Mouse (Mus musculus): ENCODE data around the gene Ntmt1. TPM values are rescaled to one million over a fixed set of nuclear protein-coding genes. Genes with fewer than 3 reads are reported as not detected.
A peak's percentile ranks its signal among the peaks of the same experiment; 100 is the strongest.

The Ntmt1 gene
- polyA plus RNA-seq, 1 experiment from 2014 or later, result 102 TPM

DNA sequence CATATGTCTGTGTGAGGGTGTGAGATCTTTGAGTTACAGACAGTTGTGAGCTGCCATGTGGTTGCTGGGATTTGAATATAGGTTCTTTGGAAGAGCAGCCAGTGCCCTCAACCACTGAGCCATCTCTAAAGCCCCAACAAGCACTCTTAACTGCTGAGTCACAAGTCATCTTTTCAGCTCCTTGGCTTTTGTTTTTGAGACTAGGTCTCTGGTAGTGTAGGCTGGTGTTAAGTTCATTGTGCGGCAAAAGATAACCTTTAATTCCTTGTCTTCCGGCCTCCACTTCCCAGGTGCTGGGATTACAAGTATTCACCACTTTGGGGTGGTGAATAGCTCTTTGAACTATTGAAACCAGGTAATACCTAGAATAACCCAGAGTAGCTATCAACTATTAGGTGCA, 1.6 kb upstream of the Ntmt1 start:
- Histone ChIP-seq H3K4me3 (ENCODE audit: low read depth, low read length) (no peak overlapping the region), H3K27me3 (ENCODE audit: control insufficient read depth, insufficient read depth, low read length) (peaks cover 9% of the 10 kb centered on the region), H3K9me3 (ENCODE audit: control insufficient read depth, low read length) (no peaks in the 10 kb centered on the region), H3K4me1 (replicated peaks; ENCODE audit: control insufficient read depth, insufficient read depth, low read length) (peaks cover 16% of the 10 kb centered on the region; the same call in 1 of the 2 replicates), H3K4me2 (ENCODE audit: low read depth, low read length, severe bottlenecking) (no peak overlapping the region), H3K9ac (ENCODE audit: low read length) (no peak overlapping the region), H3K36me3 (ENCODE audit: control insufficient read depth, insufficient read depth, low read length) (no peaks in the 10 kb centered on the region), H3K27ac (ENCODE audit: low read depth, low read length) (no peak overlapping the region)
- DNase-seq (ENCODE audit: low spot score) (no peak), ATAC-seq (replicated peaks; ENCODE audit: low FRiP score) (no peak)
- 94% methylated on average over 2 of the region's 2 CpGs for WGBS

DNA sequence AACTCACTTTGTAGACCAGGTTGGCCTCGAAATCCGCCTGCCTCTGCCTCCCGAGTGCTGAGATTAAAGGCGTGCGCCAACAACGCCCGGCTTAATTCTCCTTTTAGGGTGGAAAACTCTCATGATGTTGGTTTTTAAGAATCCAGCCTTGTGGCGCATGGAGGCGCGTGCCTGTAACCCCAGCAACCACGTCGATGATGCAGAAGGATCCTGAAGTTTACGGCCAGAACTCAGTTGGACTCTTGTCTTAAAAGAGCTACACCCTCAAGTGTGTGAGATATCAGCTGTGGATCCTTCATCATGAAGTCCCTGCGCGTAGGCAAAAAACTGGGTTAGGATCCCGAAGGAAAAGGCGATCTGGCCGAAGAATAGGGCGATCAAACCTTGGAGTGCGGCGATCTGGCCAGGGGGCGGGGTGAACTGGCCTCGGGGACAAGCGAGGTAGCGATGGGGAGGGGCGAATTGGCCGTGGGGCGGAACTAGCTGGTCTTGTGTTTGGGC, 429 bp upstream of the Ntmt1 start:
- Histone ChIP-seq H3K36me3 (ENCODE audit: control insufficient read depth, insufficient read depth, low read length) (no peaks in the 10 kb centered on the region; the same call in 1 of the 2 replicates), H3K27me3 (ENCODE audit: control insufficient read depth, insufficient read depth, low read length) (peaks cover under 1% of the 10 kb centered on the region), H3K4me3 (ENCODE audit: low read depth, low read length) (peak overlapping the region; percentile 86), H3K9ac (ENCODE audit: low read length) (peak overlapping the region; percentile 65), H3K4me1 (replicated peaks; ENCODE audit: control insufficient read depth, insufficient read depth, low read length) (peaks cover 11% of the 10 kb centered on the region; the same call in 1 of the 2 replicates), H3K9me3 (ENCODE audit: control insufficient read depth, low read length) (no peaks in the 10 kb centered on the region), H3K27ac (ENCODE audit: low read depth, low read length) (peak overlapping the region; percentile 31; the same call in 1 of the 2 replicates), H3K4me2 (ENCODE audit: low read depth, low read length, severe bottlenecking) (peak overlapping the region; percentile 95)
- DNase-seq (ENCODE audit: low spot score) (peak; percentile 72), ATAC-seq (replicated peaks; ENCODE audit: low FRiP score) (no peak; the same call in 1 of the 2 replicates)
- 6% methylated on average over 28 of the region's 28 CpGs for WGBS

DNA sequence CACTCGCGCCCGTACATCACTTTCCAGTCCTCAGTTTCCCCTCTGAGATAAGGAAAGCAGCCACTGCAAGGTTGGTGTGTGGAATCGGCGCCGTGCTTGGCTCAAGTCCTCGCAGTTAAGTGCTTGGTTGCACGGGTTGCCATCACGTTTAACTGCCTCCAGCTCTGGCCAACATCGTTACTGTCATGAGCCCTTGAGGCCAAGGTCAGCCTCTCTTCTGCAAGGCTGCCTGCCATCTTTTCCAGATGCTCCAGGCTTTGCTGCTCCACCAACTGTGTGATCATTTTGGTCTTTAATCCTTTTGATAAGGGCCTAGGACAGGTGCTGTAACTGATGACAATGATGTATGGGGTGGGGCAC, 650 bp downstream of the Ntmt1 start:
- Histone ChIP-seq H3K36me3 (ENCODE audit: control insufficient read depth, insufficient read depth, low read length) (no peaks in the 10 kb centered on the region; the same call in 1 of the 2 replicates), H3K27me3 (ENCODE audit: control insufficient read depth, insufficient read depth, low read length) (no peaks in the 10 kb centered on the region), H3K9ac (ENCODE audit: low read length) (peak overlapping the region; percentile 92), H3K4me1 (replicated peaks; ENCODE audit: control insufficient read depth, insufficient read depth, low read length) (peaks cover 11% of the 10 kb centered on the region; the same call in 1 of the 2 replicates), H3K9me3 (ENCODE audit: control insufficient read depth, low read length) (no peaks in the 10 kb centered on the region), H3K27ac (ENCODE audit: low read depth, low read length) (peak overlapping the region; percentile 71; the same call in 1 of the 2 replicates), H3K4me2 (ENCODE audit: low read depth, low read length, severe bottlenecking) (peak overlapping the region; percentile 95), H3K4me3 (ENCODE audit: low read depth, low read length) (peak overlapping the region; percentile 86)
- WGBS, result 6% methylated on average over 10 of the region's 10 CpGs
- no peak for DNase-seq (ENCODE audit: low spot score)
- peak; percentile 10; the same call in 1 of the 2 replicates for ATAC-seq (replicated peaks; ENCODE audit: low FRiP score)

DNA sequence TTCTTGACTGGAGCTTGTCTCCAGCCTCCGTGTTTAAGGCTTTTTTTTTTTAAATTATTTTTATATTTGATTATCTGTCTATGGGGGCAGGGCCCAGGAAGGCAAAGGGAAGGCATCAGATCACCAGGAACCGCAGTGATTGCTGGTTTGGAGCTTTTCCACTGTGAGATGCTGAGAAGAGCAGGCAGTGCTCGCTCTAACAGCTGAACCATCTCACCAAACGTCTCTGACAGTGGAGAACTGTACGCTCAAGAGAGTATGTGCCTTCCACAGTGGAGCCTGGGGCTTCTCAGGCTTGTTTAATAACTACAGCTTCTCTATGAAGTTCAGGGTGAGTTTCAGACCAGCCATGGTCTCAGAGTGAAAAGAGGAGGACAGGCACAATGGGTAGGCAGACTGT, 1.9 kb downstream of the Ntmt1 start:
- DNase-seq (ENCODE audit: low spot score) (no peak), ATAC-seq (replicated peaks; ENCODE audit: low FRiP score) (no peak)
- WGBS, result 91% methylated on average over 5 of the region's 5 CpGs
- peaks cover 6% of the 10 kb centered on the region for H3K36me3 ChIP-seq (ENCODE audit: control insufficient read depth, insufficient read depth, low read length)
- peak overlapping the region; percentile 29; the same call in 1 of the 2 replicates for H3K4me2 ChIP-seq (ENCODE audit: low read depth, low read length, severe bottlenecking)
- no peak overlapping the region for H3K9ac ChIP-seq (ENCODE audit: low read length)
- H3K4me1 ChIP-seq (replicated peaks; ENCODE audit: control insufficient read depth, insufficient read depth, low read length), result peaks cover 11% of the 10 kb centered on the region; the same call in 1 of the 2 replicates
- H3K4me3 ChIP-seq (ENCODE audit: low read depth, low read length), result no peak overlapping the region
- H3K27ac ChIP-seq (ENCODE audit: low read depth, low read length), result no peak overlapping the region
- no peaks in the 10 kb centered on the region for H3K27me3 ChIP-seq (ENCODE audit: control insufficient read depth, insufficient read depth, low read length)
- H3K9me3 ChIP-seq (ENCODE audit: control insufficient read depth, low read length), result no peaks in the 10 kb centered on the region

DNA sequence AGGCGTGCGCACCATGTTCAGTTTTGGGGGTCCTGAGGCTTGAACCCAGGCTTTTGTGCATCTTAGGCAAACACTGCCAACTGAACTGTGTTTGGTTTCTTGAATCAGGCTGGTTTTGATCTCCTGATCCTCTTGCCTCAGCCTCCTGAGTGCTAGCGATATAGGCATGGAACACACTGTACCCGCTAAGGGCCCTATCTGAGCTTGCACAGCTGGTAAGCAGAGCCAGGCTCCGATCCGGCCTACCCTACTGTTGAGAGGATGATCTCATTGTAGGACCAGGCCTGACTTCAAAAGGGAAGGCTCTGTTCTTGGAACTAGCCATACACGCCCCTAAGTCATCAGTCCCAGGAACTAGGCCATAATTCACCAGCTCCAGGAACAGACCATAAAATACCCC, 2.9 kb downstream of the Ntmt1 start:
- Histone ChIP-seq H3K27ac (ENCODE audit: low read depth, low read length) (no peak overlapping the region), H3K27me3 (ENCODE audit: control insufficient read depth, insufficient read depth, low read length) (no peaks in the 10 kb centered on the region), H3K4me1 (replicated peaks; ENCODE audit: control insufficient read depth, insufficient read depth, low read length) (peaks cover 11% of the 10 kb centered on the region; the same call in 1 of the 2 replicates), H3K4me3 (ENCODE audit: low read depth, low read length) (no peak overlapping the region), H3K4me2 (ENCODE audit: low read depth, low read length, severe bottlenecking) (no peak overlapping the region), H3K9me3 (ENCODE audit: control insufficient read depth, low read length) (no peaks in the 10 kb centered on the region), H3K9ac (ENCODE audit: low read length) (no peak overlapping the region), H3K36me3 (ENCODE audit: control insufficient read depth, insufficient read depth, low read length) (peaks cover 7% of the 10 kb centered on the region)
- 92% methylated on average over 7 of the region's 7 CpGs for WGBS
- no peak for DNase-seq (ENCODE audit: low spot score)
- ATAC-seq (replicated peaks; ENCODE audit: low FRiP score), result no peak

DNA sequence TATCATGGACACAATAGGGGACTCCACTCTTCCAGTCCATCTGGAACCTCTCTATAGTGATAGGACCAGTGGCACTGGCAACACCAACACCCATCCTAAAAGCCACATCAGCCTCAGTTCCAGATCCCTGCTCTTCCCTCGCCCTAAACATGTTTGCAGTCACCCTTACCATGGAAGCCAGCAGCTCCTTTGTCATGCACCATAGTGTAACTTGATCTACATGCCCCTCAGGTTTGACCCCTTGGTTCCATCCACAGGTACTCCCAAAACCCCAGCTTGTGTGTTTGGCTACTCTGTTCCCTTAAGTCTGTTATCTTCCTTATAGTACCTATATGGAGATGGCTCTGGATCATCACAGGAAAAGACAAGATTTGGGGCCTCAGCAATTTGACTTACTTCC, 8.8 kb downstream of the Ntmt1 start:
- H3K27ac ChIP-seq (ENCODE audit: low read depth, low read length), result no peak overlapping the region
- no peaks in the 10 kb centered on the region for H3K27me3 ChIP-seq (ENCODE audit: control insufficient read depth, insufficient read depth, low read length)
- no peak overlapping the region for H3K9ac ChIP-seq (ENCODE audit: low read length)
- peaks cover 4% of the 10 kb centered on the region; the same call in 1 of the 2 replicates for H3K9me3 ChIP-seq (ENCODE audit: control insufficient read depth, low read length)
- H3K4me3 ChIP-seq (ENCODE audit: low read depth, low read length), result no peak overlapping the region
- ATAC-seq (replicated peaks; ENCODE audit: low FRiP score) (no peak), DNase-seq (ENCODE audit: low spot score) (no peak)
- no peaks in the 10 kb centered on the region for H3K4me1 ChIP-seq (replicated peaks; ENCODE audit: control insufficient read depth, insufficient read depth, low read length)
- peaks cover 18% of the 10 kb centered on the region for H3K36me3 ChIP-seq (ENCODE audit: control insufficient read depth, insufficient read depth, low read length)
- 85% methylated on average over 1 of the region's 1 CpGs for WGBS
- no peak overlapping the region for H3K4me2 ChIP-seq (ENCODE audit: low read depth, low read length, severe bottlenecking)

DNA sequence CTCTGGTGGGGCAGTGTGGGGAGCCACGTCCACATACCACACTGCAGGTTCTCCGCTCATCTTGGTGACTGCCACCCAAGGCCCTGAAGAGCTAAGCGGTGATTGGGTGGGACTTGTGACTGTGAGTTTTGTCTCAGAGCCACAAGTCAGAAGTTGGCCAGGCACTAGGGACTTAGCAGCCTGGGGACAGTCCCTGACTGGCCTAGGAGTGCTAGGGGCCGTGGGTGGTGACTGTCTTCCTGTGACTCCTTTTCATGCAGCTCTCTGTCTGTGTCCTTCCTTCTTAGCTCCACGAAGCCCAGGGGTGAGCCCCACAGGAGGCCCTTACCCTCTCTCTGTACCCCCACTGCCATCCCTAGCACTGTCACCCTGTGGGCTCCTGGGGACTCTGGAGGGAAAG, 12.2 kb downstream of the Ntmt1 start:
- Histone ChIP-seq H3K27ac (ENCODE audit: low read depth, low read length) (no peak overlapping the region), H3K4me1 (replicated peaks; ENCODE audit: control insufficient read depth, insufficient read depth, low read length) (no peaks in the 10 kb centered on the region; the same call in 1 of the 2 replicates), H3K9ac (ENCODE audit: low read length) (no peak overlapping the region), H3K9me3 (ENCODE audit: control insufficient read depth, low read length) (peaks cover 4% of the 10 kb centered on the region; the same call in 1 of the 2 replicates), H3K4me3 (ENCODE audit: low read depth, low read length) (no peak overlapping the region), H3K4me2 (ENCODE audit: low read depth, low read length, severe bottlenecking) (no peak overlapping the region), H3K36me3 (ENCODE audit: control insufficient read depth, insufficient read depth, low read length) (peaks cover 21% of the 10 kb centered on the region), H3K27me3 (ENCODE audit: control insufficient read depth, insufficient read depth, low read length) (no peaks in the 10 kb centered on the region)
- DNase-seq (ENCODE audit: low spot score) (no peak), ATAC-seq (replicated peaks; ENCODE audit: low FRiP score) (no peak)
- WGBS, result 97% methylated on average over 5 of the region's 5 CpGs

DNA sequence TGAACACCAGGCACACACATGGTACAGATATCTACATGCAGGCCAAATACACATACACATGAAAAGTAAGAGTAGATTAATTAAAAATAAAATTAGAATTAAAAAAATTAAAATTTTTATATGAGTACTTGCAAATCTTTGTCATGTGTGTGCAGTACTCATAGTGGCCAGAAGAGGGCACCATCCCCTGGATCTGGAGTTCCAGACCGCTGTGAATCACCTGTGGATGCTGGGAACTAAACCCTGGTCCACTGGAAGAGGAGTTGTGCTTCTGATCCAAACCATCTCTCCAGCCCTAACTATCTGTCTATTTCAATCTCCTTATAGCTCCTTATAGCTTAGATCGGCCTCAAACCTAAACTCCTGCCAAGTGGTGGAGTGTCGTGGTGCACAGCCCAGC, 13.4 kb downstream of the Ntmt1 start:
- Histone ChIP-seq H3K36me3 (ENCODE audit: control insufficient read depth, insufficient read depth, low read length) (peaks cover 26% of the 10 kb centered on the region), H3K4me3 (ENCODE audit: low read depth, low read length) (no peak overlapping the region)
- WGBS, result 93% methylated on average over 3 of the region's 3 CpGs

DNA sequence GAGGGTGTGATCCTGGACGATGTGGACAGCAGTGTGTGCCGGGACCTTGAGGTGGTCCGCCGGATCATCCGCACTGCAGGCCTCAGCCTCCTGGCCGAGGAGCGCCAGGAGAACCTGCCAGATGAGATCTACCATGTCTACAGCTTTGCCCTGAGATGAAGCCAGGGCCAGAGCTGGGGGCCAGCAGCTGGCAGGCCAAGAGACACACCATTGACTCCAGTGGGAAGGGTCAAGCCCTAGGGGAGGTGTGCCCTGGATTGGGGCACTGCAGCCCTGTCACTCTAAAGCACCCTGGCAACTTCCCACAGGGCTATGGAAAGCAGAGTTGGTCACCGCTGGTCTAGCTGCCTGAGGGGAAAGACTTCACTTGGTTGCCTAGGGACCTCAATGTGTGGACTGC, 14.8 kb downstream of the Ntmt1 start:
- Histone ChIP-seq H3K36me3 (ENCODE audit: control insufficient read depth, insufficient read depth, low read length) (peaks cover 26% of the 10 kb centered on the region), H3K9me3 (ENCODE audit: control insufficient read depth, low read length) (peaks cover 4% of the 10 kb centered on the region; the same call in 1 of the 2 replicates), H3K9ac (ENCODE audit: low read length) (no peak overlapping the region), H3K4me3 (ENCODE audit: low read depth, low read length) (no peak overlapping the region), H3K4me1 (replicated peaks; ENCODE audit: control insufficient read depth, insufficient read depth, low read length) (peaks cover 7% of the 10 kb centered on the region; the same call in 1 of the 2 replicates), H3K4me2 (ENCODE audit: low read depth, low read length, severe bottlenecking) (no peak overlapping the region), H3K27me3 (ENCODE audit: control insufficient read depth, insufficient read depth, low read length) (no peaks in the 10 kb centered on the region), H3K27ac (ENCODE audit: low read depth, low read length) (no peak overlapping the region)
- DNase-seq (ENCODE audit: low spot score) (no peak), ATAC-seq (replicated peaks; ENCODE audit: low FRiP score) (no peak)
- WGBS, result 92% methylated on average over 8 of the region's 8 CpGs

More for the DNA sequence above, 13.4 kb downstream of the Ntmt1 start:
- Histone ChIP-seq H3K9ac (ENCODE audit: low read length) (no peak overlapping the region), H3K27ac (ENCODE audit: low read depth, low read length) (no peak overlapping the region), H3K27me3 (ENCODE audit: control insufficient read depth, insufficient read depth, low read length) (no peaks in the 10 kb centered on the region), H3K4me1 (replicated peaks; ENCODE audit: control insufficient read depth, insufficient read depth, low read length) (no peaks in the 10 kb centered on the region; the same call in 1 of the 2 replicates), H3K9me3 (ENCODE audit: control insufficient read depth, low read length) (peaks cover 4% of the 10 kb centered on the region; the same call in 1 of the 2 replicates), H3K4me2 (ENCODE audit: low read depth, low read length, severe bottlenecking) (no peak overlapping the region)
- ATAC-seq (replicated peaks; ENCODE audit: low FRiP score) (no peak), DNase-seq (ENCODE audit: low spot score) (no peak)

All from forebrain, embryonic 11.5 days (tissue).